Mouse (Mus musculus): ENCODE results near the gene Fdxacb1. TPM values are rescaled to one million over a fixed set of nuclear protein-coding genes. Genes with fewer than 3 reads are reported as not detected.

The Fdxacb1 gene
- polyA plus RNA-seq, 1 experiment from 2014 or later = 12.5 TPM

DNA sequence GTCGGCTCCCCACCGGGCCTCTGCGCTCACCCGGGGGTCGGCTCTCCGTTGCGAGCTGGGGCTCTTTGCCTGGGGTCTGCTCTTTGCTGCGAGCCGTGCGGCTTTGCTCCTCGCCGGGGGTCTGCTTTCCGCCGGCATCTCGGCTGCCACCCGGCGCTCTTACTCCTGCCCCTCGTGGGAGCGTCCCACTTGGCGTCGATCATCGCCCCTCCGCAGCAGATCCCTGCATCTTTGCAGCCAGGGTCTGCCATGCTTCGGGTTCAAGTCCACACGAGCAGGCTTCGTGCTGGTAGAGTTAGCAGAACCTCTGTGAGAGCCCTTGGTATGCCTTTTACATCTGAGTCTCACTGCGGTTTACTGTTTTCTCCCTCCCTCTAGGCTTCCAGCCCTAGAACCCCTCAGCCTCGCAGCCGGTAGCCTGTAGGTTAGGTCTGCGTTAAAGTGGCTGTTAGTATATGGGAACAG lies 7.7 kb downstream of the Fdxacb1 start:
- DNase-seq (peak; percentile 53), ATAC-seq (ENCODE audit: low FRiP score, low TSS enrichment) (peak; percentile 70)
- Histone ChIP-seq H3K36me3 (ENCODE audit: control insufficient read depth, insufficient read depth, low read length) (peaks cover 45% of the 10 kb centered on the region), H3K4me1 (ENCODE audit: control insufficient read depth, insufficient read depth, low read length) (peaks cover 22% of the 10 kb centered on the region), H3K27me3 (ENCODE audit: control insufficient read depth, insufficient read depth, low read length) (no peaks in the 10 kb centered on the region), H3K4me3 (replicated peaks; ENCODE audit: low read depth, low read length) (peak overlapping the region; percentile 92), H3K9me3 (ENCODE audit: control insufficient read depth, low read length) (no peaks in the 10 kb centered on the region), H3K27ac (replicated peaks; ENCODE audit: low read depth, low read length) (peak overlapping the region; percentile 90), H3K9ac (replicated peaks; ENCODE audit: low read length) (peak overlapping the region; percentile 90), H3K4me2 (ENCODE audit: low read length) (peak overlapping the region; percentile 81)
- under 1% methylated on average over 28 of the region's 30 CpGs for WGBS

- DNase-seq (no peak), ATAC-seq (ENCODE audit: low FRiP score, low TSS enrichment) (no peak)
- Histone ChIP-seq H3K4me3 (replicated peaks; ENCODE audit: low read depth, low read length) (peak overlapping the region; percentile 92), H3K36me3 (ENCODE audit: control insufficient read depth, insufficient read depth, low read length) (peaks cover 48% of the 10 kb centered on the region), H3K9ac (replicated peaks; ENCODE audit: low read length) (peak overlapping the region; percentile 90), H3K9me3 (ENCODE audit: control insufficient read depth, low read length) (no peaks in the 10 kb centered on the region), H3K27ac (replicated peaks; ENCODE audit: low read depth, low read length) (peak overlapping the region; percentile 90), H3K4me2 (ENCODE audit: low read length) (peak overlapping the region; percentile 81), H3K4me1 (ENCODE audit: control insufficient read depth, insufficient read depth, low read length) (peaks cover 22% of the 10 kb centered on the region), H3K27me3 (ENCODE audit: control insufficient read depth, insufficient read depth, low read length) (no peaks in the 10 kb centered on the region)
- 69% methylated on average over 11 of the region's 11 CpGs for WGBS
These were observed 8.2 kb downstream of the Fdxacb1 start for GRCm38 (mm10) chr9:50776162-50776760.

- Histone ChIP-seq H3K27me3 (ENCODE audit: control insufficient read depth, insufficient read depth, low read length) (no peaks in the 10 kb centered on the region), H3K27ac (replicated peaks; ENCODE audit: low read depth, low read length) (no peak overlapping the region), H3K4me1 (ENCODE audit: control insufficient read depth, insufficient read depth, low read length) (no peaks in the 10 kb centered on the region), H3K9me3 (ENCODE audit: control insufficient read depth, low read length) (no peaks in the 10 kb centered on the region), H3K9ac (replicated peaks; ENCODE audit: low read length) (no peak overlapping the region), H3K36me3 (ENCODE audit: control insufficient read depth, insufficient read depth, low read length) (peaks cover 92% of the 10 kb centered on the region), H3K4me2 (ENCODE audit: low read length) (no peak overlapping the region), H3K4me3 (replicated peaks; ENCODE audit: low read depth, low read length) (no peak overlapping the region)
- no peak for ATAC-seq (ENCODE audit: low FRiP score, low TSS enrichment)
- WGBS = 62% methylated on average over 2 of the region's 2 CpGs
- peak; percentile 24 for DNase-seq
These were observed 14.1 kb downstream of the Fdxacb1 start for GRCm38 (mm10) chr9:50782155-50782554.

- no peaks in the 10 kb centered on the region for H3K9me3 ChIP-seq (ENCODE audit: control insufficient read depth, low read length)
- no peak overlapping the region for H3K4me3 ChIP-seq (replicated peaks; ENCODE audit: low read depth, low read length)
- no peaks in the 10 kb centered on the region for H3K4me1 ChIP-seq (ENCODE audit: control insufficient read depth, insufficient read depth, low read length)
- no peak overlapping the region for H3K9ac ChIP-seq (replicated peaks; ENCODE audit: low read length)
- H3K27ac ChIP-seq (replicated peaks; ENCODE audit: low read depth, low read length) = no peak overlapping the region
- peaks cover 63% of the 10 kb centered on the region for H3K36me3 ChIP-seq (ENCODE audit: control insufficient read depth, insufficient read depth, low read length)
- ATAC-seq (ENCODE audit: low FRiP score, low TSS enrichment) (no peak), DNase-seq (no peak)
- WGBS = 93% methylated on average over 3 of the region's 3 CpGs
- no peaks in the 10 kb centered on the region for H3K27me3 ChIP-seq (ENCODE audit: control insufficient read depth, insufficient read depth, low read length)
- no peak overlapping the region for H3K4me2 ChIP-seq (ENCODE audit: low read length)
These were observed 27.2 kb downstream of the Fdxacb1 start for GRCm38 (mm10) chr9:50795266-50795665.

DNA sequence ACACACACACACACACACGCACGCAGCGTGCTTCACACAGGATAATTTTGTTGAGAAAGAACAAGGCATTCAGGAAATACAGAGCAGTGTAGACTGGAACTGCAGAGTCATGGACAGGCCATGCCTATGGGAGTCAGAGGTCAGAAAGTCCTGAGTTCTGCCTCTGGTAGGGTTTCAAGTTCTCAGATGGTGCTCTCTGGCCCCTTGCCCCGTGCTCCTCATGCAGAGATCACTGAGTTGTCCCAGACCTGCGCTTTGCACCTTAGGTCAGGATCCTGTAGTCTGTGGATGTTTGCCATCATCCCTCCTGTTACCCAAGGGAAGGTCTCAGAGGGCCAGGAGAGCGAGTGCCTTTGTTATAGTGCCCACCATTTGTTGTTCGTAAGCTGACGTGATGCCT lies 28.7 kb downstream of the Fdxacb1 start:
- H3K36me3 ChIP-seq (ENCODE audit: control insufficient read depth, insufficient read depth, low read length) = peaks cover 65% of the 10 kb centered on the region
- H3K4me3 ChIP-seq (replicated peaks; ENCODE audit: low read depth, low read length) = no peak overlapping the region
- no peak for DNase-seq
- no peaks in the 10 kb centered on the region for H3K27me3 ChIP-seq (ENCODE audit: control insufficient read depth, insufficient read depth, low read length)
- H3K4me2 ChIP-seq (ENCODE audit: low read length) = no peak overlapping the region
- ATAC-seq (ENCODE audit: low FRiP score, low TSS enrichment) = no peak
- no peaks in the 10 kb centered on the region for H3K4me1 ChIP-seq (ENCODE audit: control insufficient read depth, insufficient read depth, low read length)
- H3K9me3 ChIP-seq (ENCODE audit: control insufficient read depth, low read length) = no peaks in the 10 kb centered on the region
- H3K27ac ChIP-seq (replicated peaks; ENCODE audit: low read depth, low read length) = no peak overlapping the region
- WGBS = 93% methylated on average over 8 of the region's 8 CpGs
- H3K9ac ChIP-seq (replicated peaks; ENCODE audit: low read length) = no peak overlapping the region

DNA sequence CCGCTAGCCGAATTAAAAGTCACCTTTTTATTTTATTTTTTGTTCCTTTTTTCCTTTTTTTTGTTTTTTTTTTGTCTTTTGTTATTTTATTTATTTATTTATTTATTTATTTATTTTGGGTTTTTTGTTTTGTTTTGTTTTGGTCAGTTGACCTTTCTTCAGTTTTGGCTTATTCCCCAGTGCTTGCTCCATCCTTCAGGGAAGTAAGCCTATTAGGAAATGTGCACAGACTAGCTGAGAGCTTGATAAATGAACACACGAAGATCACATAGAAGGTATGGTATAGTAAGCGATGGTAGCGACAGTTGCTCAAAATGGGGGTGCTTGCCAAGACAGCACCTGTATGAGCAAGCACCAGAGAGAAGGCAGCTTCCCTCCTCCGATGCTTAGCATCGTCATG lies 29.6 kb downstream of the Fdxacb1 start:
- Histone ChIP-seq H3K4me1 (ENCODE audit: control insufficient read depth, insufficient read depth, low read length) (no peaks in the 10 kb centered on the region), H3K9ac (replicated peaks; ENCODE audit: low read length) (no peak overlapping the region), H3K4me3 (replicated peaks; ENCODE audit: low read depth, low read length) (no peak overlapping the region), H3K9me3 (ENCODE audit: control insufficient read depth, low read length) (no peaks in the 10 kb centered on the region), H3K27ac (replicated peaks; ENCODE audit: low read depth, low read length) (no peak overlapping the region), H3K4me2 (ENCODE audit: low read length) (no peak overlapping the region), H3K36me3 (ENCODE audit: control insufficient read depth, insufficient read depth, low read length) (peaks cover 65% of the 10 kb centered on the region), H3K27me3 (ENCODE audit: control insufficient read depth, insufficient read depth, low read length) (no peaks in the 10 kb centered on the region)
- no peak for DNase-seq
- 95% methylated on average over 7 of the region's 7 CpGs for WGBS
- no peak for ATAC-seq (ENCODE audit: low FRiP score, low TSS enrichment)

DNA sequence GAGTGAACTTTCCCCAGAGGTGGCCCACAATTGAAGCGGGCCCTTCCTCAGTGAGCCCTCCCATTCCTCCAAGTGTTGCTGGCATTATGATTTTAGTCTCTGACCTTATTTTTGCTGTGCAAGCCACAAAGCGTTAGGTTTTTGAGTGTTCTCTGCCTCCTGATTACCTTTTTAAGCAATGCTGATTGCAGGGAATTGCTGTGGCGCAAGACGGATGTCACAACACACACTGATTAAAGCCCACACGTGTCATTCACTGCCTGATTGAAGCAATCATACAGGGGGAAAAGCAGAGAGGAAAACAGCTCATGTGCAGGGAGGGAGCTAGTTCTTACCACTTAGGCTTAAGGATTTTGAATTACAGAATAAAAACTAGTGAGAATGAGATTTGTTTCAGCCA lies 30.3 kb downstream of the Fdxacb1 start:
- Histone ChIP-seq H3K4me1 (ENCODE audit: control insufficient read depth, insufficient read depth, low read length) (no peaks in the 10 kb centered on the region), H3K27ac (replicated peaks; ENCODE audit: low read depth, low read length) (no peak overlapping the region), H3K4me2 (ENCODE audit: low read length) (no peak overlapping the region), H3K4me3 (replicated peaks; ENCODE audit: low read depth, low read length) (no peak overlapping the region), H3K9me3 (ENCODE audit: control insufficient read depth, low read length) (no peaks in the 10 kb centered on the region), H3K9ac (replicated peaks; ENCODE audit: low read length) (no peak overlapping the region), H3K27me3 (ENCODE audit: control insufficient read depth, insufficient read depth, low read length) (no peaks in the 10 kb centered on the region), H3K36me3 (ENCODE audit: control insufficient read depth, insufficient read depth, low read length) (peaks cover 71% of the 10 kb centered on the region)
- DNase-seq = no peak
- ATAC-seq (ENCODE audit: low FRiP score, low TSS enrichment) = no peak
- 88% methylated on average over 5 of the region's 5 CpGs for WGBS

DNA sequence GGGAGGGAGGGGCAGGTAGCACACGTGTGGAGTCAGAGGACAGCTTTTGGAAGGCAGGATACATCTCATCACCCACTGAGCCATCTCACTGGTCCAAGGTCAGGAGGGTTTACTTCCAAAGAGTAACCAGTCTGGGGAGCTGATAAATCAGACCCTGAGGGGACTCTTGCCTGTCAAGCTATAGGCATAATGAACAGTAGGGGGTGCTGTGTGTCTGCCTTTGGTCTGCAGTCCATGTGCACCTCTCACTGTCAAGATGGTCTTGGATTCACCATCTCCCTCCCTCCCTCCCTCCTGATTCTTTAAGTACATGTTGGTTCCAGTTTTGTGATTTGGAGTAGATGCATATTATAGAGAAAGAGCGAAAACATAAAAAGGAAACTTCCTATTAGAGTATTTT lies 32.9 kb downstream of the Fdxacb1 start:
- H3K27ac ChIP-seq (replicated peaks; ENCODE audit: low read depth, low read length) = no peak overlapping the region
- no peak overlapping the region for H3K4me3 ChIP-seq (replicated peaks; ENCODE audit: low read depth, low read length)
- no peaks in the 10 kb centered on the region for H3K4me1 ChIP-seq (ENCODE audit: control insufficient read depth, insufficient read depth, low read length)
- H3K9ac ChIP-seq (replicated peaks; ENCODE audit: low read length) = no peak overlapping the region
- peaks cover 76% of the 10 kb centered on the region for H3K36me3 ChIP-seq (ENCODE audit: control insufficient read depth, insufficient read depth, low read length)
- H3K4me2 ChIP-seq (ENCODE audit: low read length) = no peak overlapping the region
- WGBS = 67% methylated on average over 2 of the region's 2 CpGs
- ATAC-seq (ENCODE audit: low FRiP score, low TSS enrichment) (no peak), DNase-seq (peak; percentile 70)
- H3K9me3 ChIP-seq (ENCODE audit: control insufficient read depth, low read length) = no peaks in the 10 kb centered on the region
- H3K27me3 ChIP-seq (ENCODE audit: control insufficient read depth, insufficient read depth, low read length) = no peaks in the 10 kb centered on the region

- DNase-seq = no peak
- no peak for ATAC-seq (ENCODE audit: low FRiP score, low TSS enrichment)
- 92% methylated on average over 7 of the region's 7 CpGs for WGBS
These were observed 35.1 kb downstream of the Fdxacb1 start for GRCm38 (mm10) chr9:50803055-50803671.

More at GRCm38 (mm10) chr9:50803055-50803671, 35.1 kb downstream of the Fdxacb1 start:
- Histone ChIP-seq H3K9me3 (ENCODE audit: control insufficient read depth, low read length) (no peaks in the 10 kb centered on the region), H3K36me3 (ENCODE audit: control insufficient read depth, insufficient read depth, low read length) (peaks cover 85% of the 10 kb centered on the region), H3K9ac (replicated peaks; ENCODE audit: low read length) (no peak overlapping the region), H3K27me3 (ENCODE audit: control insufficient read depth, insufficient read depth, low read length) (no peaks in the 10 kb centered on the region), H3K4me1 (ENCODE audit: control insufficient read depth, insufficient read depth, low read length) (no peaks in the 10 kb centered on the region), H3K4me3 (replicated peaks; ENCODE audit: low read depth, low read length) (no peak overlapping the region), H3K4me2 (ENCODE audit: low read length) (no peak overlapping the region), H3K27ac (replicated peaks; ENCODE audit: low read depth, low read length) (no peak overlapping the region)
